Mouse (Mus musculus) spleen, postnatal 4 days (tissue): ENCODE results near the gene Phf13.
A peak's percentile ranks its signal among the peaks of the same experiment; 100 is the strongest.
"Not testable (repeated sequence)": the region's sequence is repeated elsewhere in the genome, so short reads cannot be mapped to it uniquely, and the experiment has no call there.

Source experiments
- DNase-seq, 2 experiments: peaks; one replicate each; pipeline ENCODE4 v3.0.0; 2022; ENCODE audit warnings: low spot score in 2 of 2

Gene Phf13

DNA sequence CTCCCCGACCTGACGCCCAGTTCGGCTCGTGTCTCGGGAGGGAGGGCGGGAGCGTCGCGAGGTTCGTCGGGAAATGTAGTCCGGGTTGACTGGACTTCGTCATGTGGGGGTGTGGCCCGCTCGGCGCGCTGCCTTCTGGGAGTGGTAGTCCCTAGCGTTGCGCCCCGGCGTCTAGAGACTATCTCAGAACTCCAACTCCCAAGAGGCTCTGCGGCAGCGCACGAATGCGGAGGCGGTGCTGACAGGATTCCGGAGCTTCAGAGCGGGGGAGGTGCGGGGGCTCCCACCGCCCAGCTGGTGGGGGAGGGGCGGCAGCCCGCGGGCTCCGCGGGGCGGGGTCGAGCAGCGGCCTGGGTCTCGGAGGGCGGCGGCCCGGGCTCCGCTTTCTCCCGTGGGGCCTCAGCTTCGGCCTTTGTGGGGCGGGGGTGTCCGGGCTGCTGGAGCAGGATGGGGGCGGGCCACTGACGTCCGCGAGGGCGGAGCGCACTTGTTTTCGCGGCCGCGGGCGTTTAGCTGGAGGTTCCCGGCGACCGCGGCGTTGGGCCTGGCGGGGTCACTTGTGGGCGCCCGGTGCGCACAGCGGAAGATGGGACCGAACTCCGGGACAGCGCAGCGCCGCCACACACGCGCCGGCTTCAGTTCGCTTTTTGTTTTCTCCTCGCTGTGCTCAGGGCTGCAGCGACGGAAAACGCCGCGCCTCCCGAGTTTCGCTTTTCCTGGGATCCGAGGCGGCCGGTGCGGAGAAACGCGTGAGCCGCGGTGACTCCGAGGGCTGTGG is at the start of gene Phf13:
Gene Phf13, minus strand, starts transcription at position 86 of the 778 bp plus-strand sequence.
- peak; percentile 98 to 99 for DNase-seq

GRCm38 (mm10) chr4:152044609-152045008 is 48.6 kb upstream of the Phf13 start:
- DNase-seq = no peak

GRCm38 (mm10) chr4:152043171-152043570 is 47.1 kb upstream of the Phf13 start:
- DNase-seq = no peak

GRCm38 (mm10) chr4:152041924-152042641 is 46.0 kb upstream of the Phf13 start:
- no peak for DNase-seq

GRCm38 (mm10) chr4:152039831-152040310 is 43.8 kb upstream of the Phf13 start:
- DNase-seq = no peak

- DNase-seq = peak; percentile 93 to 99
Observed at GRCm38 (mm10) chr4:152038985-152039830, 43.1 kb upstream of the Phf13 start, which contains the start of gene Nol9. TSS of gene Nol9 (plus strand) at chr4:152039321.

DNA sequence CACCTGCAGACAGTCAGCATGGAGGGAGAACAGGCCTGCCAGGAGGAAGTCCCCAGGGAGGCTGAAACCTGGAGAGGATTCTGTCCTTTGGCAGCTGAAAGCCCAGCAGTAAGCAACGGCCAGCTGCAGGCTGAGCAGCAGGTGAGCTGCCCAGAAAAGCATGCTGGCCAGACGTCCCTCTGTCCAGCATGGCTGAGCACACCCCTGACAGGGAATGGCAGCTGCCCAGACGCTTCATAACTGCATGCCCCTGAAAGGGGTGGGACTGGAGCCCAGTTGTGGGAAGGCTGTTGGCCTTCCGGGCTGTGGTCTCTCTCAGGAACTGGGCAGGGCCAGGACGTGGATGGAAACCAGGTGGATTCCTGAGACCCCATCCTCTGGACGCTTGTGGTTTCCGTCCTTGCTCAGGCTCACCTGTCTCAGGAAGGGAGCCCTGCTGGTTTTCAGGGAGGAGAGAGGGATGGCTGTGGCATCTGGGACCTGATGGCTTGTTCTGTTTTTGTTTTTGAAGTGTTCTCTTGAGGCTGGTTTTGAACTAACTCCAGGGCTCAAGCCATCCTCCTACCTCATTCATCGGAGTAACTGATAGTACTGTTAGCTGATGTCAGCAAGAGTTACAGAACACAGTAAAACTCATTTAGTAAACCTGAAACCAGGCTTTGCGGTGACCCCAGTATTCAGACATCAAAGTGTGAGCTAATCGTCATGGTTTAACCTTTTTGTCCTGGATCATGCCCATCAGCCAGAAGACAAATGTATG is 42.3 kb upstream of the Phf13 start, which contains the start of gene Tas1r1:
Gene Tas1r1, minus strand, starts transcription at position 344 of the 760 bp plus-strand sequence.
- no peak for DNase-seq

DNA sequence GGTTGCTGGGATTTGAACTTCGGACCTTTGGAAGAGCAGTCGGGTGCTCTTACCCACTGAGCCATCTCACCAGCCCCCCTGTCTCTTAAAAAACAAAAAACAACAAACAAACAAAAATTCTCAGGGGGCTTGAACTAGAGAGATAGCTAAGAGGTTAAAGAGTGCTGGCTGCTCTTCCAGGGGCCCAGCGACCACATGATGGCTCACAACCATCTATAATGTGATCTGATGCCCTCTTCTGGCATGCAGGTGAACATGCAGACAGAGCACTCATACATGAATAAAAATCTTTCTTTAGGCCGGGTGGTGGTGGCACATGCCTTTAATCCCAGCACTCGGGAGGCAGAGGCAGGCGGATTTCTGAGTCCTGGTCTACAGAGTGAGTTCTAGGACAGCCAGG is 40.4 kb upstream of the Phf13 start:
- not testable (repeated sequence) for DNase-seq

GRCm38 (mm10) chr4:152032922-152033321 is 36.9 kb upstream of the Phf13 start:
- no peak for DNase-seq

GRCm38 (mm10) chr4:152029997-152030396 is 33.9 kb upstream of the Phf13 start:
- no peak for DNase-seq

- no peak for DNase-seq
Observed at GRCm38 (mm10) chr4:152029087-152029486, 33.0 kb upstream of the Phf13 start.

- no peak for DNase-seq
Observed at GRCm38 (mm10) chr4:152028456-152028855, 32.4 kb upstream of the Phf13 start.

DNA sequence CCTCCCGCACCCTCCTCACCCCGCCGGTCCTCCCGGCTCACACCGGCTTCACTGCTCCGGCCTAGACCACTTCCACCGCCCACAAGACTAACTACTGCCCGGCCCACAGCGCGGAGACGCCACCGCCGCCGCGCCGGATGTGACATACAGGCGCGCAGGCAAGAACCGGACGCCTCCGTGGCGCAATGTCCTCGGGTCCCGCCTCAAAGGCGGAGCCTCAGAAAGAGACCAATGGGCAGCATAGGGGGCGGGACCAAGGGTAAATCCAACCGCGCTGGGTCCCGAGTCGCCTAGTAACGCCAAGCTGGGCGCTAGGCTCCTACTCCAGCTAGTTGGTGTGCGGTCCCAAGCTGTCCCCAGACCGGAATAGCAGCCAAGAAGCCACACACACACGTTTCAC is 31.5 kb upstream of the Phf13 start, which contains the start of gene Zbtb48:
Gene Zbtb48, minus strand, starts transcription at position 148 of the 400 bp plus-strand sequence.
- DNase-seq = peak; percentile 95 to 96

DNA sequence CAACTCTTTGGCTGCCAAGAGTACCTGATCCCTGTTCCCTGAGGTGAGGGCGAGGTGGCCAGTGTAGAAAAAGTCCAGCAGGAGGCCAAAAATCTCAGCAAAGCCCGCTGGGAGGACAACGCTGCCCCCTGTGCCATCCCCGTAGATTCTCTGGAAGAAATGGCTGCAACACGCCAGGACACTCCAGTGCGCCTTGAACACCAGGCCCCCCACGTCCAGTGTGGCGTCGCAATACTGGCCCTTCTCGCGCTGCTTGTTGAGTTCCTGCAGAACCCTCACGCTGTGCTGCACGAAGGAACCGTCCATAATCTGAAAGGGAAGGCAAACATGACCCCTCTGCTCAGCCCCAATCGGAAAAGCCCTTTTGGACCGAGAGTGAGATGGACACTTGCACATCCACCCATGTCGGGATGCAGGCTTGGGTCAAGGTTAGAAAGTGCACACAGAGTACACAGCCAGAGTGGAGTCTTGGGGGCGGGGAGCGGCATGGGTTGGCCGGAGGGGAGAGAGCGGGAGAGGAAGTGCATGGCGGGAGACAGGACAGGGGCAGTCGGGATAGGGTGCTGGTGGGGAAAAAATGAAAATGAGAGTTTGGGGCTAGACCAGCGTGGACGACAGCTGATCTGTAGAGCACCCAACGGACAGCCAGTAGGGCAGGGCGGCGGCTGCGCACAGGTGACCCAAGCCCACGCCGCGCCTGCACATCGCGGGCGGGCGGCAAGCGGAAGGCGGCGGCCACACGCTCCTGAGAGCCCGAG is 30.9 kb upstream of the Phf13 start:
- no peak for DNase-seq

DNA sequence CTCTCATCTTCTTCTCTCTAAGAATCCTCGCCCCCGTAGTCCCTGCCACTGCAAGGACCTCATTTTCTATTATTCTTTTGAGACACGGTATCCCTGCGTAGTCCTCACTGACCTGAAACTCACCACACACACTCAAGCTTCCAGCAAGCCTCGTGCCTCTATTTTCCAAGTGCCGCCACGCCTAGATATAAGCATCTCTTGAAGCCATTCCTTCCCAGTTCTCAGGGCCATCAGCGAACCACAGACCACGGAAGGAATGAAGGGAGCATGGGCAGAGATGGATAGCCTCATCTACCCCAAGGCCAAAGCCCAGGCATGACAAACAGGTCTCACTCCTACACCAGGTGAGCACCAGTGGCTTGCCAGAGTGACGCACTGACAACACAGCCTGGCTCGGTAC is 28.5 kb upstream of the Phf13 start:
- DNase-seq = no peak

- DNase-seq = no peak
Observed at GRCm38 (mm10) chr4:152022506-152022905, 26.4 kb upstream of the Phf13 start.

- no peak for DNase-seq
Observed at GRCm38 (mm10) chr4:152021568-152022097, 25.6 kb upstream of the Phf13 start.

DNA sequence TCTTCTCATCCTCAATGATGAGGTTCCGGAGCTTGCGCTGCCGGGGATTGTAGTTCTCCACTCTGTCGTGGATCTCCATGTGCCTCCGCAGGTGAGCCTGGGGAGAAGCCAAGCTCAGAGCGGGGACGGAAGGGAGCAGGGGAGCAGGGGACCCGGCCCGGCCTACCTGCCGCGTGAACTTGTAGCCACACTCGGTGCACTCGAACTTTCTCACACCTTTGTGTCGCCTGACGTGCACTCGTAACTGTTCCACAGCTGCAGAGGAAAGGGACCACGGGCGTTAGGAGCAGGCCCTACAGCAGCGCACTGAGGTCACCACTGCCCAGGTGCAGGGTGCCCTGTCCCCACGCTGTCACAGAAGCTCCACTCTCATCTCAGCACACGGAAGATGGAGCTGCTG is 24.0 kb upstream of the Phf13 start:
- no peak for DNase-seq

DNA sequence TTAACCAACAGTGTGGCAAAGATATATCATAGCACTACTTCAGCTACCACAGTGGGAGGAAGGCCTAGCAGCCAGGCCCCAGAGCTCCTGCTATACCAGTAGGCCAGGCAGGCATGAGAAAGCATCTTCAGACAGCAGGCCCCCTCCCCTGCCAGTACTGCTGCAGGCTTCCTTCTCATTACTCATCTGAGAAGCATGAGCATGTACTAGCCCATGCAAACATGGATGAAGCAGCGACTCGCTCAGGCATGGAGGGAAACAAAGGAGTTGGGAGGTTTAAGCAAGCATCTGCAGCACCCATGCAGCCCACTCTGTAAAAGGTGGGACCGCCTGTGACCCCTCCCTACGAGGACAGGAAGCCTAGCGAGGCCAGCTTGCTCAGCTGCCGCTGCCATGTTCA is 23.0 kb upstream of the Phf13 start:
- DNase-seq = no peak
